Mouse (Mus musculus): ENCODE data around the gene Traf6.

GRCm38 (mm10) chr2:101645841-101646240 is 32.4 kb upstream of the Traf6 start:
- TF ChIP-seq CTCF (IDR thresholded peaks at IDR 0.05; ENCODE audit: control insufficient read depth, insufficient read depth, low read length) (no peak), POLR2A (IDR thresholded peaks at IDR 0.05; ENCODE audit: borderline replicate concordance, control insufficient read depth, low read depth, low read length) (no peak)
